Mouse (Mus musculus): ENCODE measurements around the gene Vapb. TPM values are rescaled to one million over a fixed set of nuclear protein-coding genes. Genes with fewer than 3 reads are reported as not detected.

Vapb gene
- polyA plus RNA-seq, 1 experiment from 2014 or later, result 19.2 TPM

DNA sequence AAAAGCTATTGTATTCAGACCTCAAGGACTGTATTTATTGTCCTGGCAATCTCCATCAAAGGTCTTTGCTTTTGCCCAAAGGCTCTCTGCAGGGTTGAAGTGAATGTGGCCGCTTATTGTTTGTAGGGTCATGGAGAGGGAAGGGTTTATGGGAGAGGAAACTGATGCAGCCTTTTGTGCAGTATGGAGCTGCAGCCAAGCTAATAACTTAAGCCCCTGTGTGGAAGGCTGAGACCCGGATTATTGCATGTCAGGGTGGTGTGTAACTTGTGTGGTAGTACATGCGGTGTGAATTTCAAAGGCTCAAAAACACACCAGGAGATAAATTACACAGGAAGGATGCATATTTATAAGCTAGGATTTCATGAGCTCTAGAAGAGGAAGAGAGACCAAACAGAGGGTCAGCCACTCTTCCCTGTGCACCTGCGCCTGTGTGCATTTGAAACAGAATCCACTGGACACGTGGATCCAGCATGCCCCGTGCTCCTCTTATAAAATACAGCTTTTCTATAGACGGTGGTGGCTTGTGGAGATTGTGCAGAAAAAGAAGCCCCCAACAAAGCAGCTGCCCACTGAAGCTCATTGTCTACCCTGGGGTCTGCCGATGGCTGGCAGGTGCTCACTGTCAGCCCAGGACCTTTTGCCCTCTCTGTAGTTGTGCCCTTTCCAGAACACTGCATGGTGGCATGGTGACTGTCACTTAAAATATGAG lies 18.3 kb downstream of the Vapb start:
- H3K9ac ChIP-seq (ENCODE audit: low read length), result no peak overlapping the region
- no peaks in the 10 kb centered on the region for H3K9me3 ChIP-seq (ENCODE audit: control insufficient read depth, low read length)
- ATAC-seq (ENCODE audit: low read depth), result no peak
- H3K4me3 ChIP-seq (ENCODE audit: low read length), result no peak overlapping the region
- H3K4me2 ChIP-seq (ENCODE audit: low read depth, low read length), result no peak overlapping the region
- no peak overlapping the region for H3K27ac ChIP-seq (ENCODE audit: low read length)
- no peaks in the 10 kb centered on the region for H3K27me3 ChIP-seq (ENCODE audit: control insufficient read depth, insufficient read depth, low read depth, low read length)
- H3K36me3 ChIP-seq (ENCODE audit: control insufficient read depth, insufficient read depth, low read length), result no peaks in the 10 kb centered on the region
- WGBS, result 65% methylated on average over 8 of the region's 8 CpGs
- H3K4me1 ChIP-seq (replicated peaks; ENCODE audit: control insufficient read depth, insufficient read depth, low read length), result no peaks in the 10 kb centered on the region

DNA sequence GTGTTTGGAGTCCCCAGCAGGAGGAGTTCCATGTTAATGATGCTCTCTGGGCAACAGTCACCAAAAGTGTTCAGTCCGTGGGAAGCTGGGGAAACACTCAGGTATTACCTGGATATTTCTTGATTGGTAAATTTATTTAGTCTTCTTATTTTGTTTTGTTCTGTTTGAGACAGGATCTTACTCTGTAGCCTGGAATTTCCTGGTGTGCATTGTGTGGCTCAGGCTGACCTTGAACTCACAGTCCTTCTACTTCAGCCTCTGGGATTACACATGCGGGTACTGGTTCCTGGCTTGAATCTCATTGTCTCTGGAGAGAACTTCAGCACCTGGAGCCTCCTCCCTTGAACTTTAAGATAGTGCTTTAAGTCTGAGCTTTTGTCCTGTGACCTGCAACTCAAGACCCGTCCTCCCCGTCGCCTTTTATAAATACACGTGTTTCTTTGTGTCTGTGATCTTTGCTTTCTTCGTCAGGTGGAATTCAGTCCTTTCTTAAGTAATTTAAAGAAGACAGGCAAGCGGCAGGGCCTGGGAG lies 20.4 kb downstream of the Vapb start:
- H3K27me3 ChIP-seq (ENCODE audit: control insufficient read depth, insufficient read depth, low read depth, low read length), result no peaks in the 10 kb centered on the region
- WGBS, result 77% methylated on average over 8 of the region's 8 CpGs
- H3K9me3 ChIP-seq (ENCODE audit: control insufficient read depth, low read length), result no peaks in the 10 kb centered on the region
- no peak overlapping the region for H3K9ac ChIP-seq (ENCODE audit: low read length)
- H3K4me2 ChIP-seq (ENCODE audit: low read depth, low read length), result no peak overlapping the region
- H3K4me1 ChIP-seq (replicated peaks; ENCODE audit: control insufficient read depth, insufficient read depth, low read length), result no peaks in the 10 kb centered on the region
- H3K4me3 ChIP-seq (ENCODE audit: low read length), result no peak overlapping the region
- no peak for ATAC-seq (ENCODE audit: low read depth)
- no peaks in the 10 kb centered on the region for H3K36me3 ChIP-seq (ENCODE audit: control insufficient read depth, insufficient read depth, low read length)
- H3K27ac ChIP-seq (ENCODE audit: low read length), result no peak overlapping the region

DNA sequence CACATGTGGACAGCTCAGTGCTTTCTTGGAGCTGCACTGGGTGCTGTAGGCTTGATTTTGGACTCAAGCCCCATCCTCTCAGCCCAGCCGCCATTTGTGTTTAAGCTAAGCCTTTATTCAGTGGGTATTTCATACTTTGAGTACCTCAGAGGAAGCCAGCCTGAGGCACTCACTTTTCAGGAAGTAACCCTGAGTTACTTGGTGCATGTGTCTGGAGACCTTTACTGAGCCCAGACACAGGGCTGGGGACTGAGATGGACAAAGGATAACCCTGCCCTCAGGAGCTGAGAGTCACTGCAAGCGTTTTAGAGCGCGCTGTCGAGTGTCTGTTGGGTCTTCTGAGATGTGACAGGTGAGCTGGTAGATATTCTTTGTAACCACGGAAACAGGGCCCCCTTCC lies 23.3 kb downstream of the Vapb start:
- Histone ChIP-seq H3K27ac (ENCODE audit: low read length) (no peak overlapping the region), H3K4me3 (ENCODE audit: low read length) (no peak overlapping the region), H3K4me1 (replicated peaks; ENCODE audit: control insufficient read depth, insufficient read depth, low read length) (no peaks in the 10 kb centered on the region), H3K9ac (ENCODE audit: low read length) (no peak overlapping the region), H3K4me2 (ENCODE audit: low read depth, low read length) (no peak overlapping the region), H3K36me3 (ENCODE audit: control insufficient read depth, insufficient read depth, low read length) (no peaks in the 10 kb centered on the region), H3K27me3 (ENCODE audit: control insufficient read depth, insufficient read depth, low read depth, low read length) (no peaks in the 10 kb centered on the region), H3K9me3 (ENCODE audit: control insufficient read depth, low read length) (no peaks in the 10 kb centered on the region)
- WGBS, result 80% methylated on average over 6 of the region's 6 CpGs
- no peak for ATAC-seq (ENCODE audit: low read depth)

DNA sequence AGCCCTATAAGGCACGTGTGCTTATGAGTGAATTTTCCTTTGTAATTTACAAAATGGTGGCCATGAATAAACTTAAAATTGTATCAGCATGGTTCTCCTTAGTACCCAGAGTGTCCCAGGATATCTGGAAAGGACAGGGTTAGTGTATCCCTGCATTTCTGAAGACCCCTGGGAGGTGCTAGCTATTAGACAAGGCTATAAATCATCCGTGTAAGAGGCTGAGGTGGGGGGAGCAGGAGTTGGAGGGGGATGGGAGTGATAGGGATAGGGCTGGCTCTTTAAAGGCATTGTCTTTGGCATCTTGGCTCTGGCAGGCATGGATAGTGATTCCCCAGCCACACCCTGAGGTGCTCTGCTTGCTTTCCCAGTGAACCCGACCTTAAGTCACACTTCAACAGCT lies 27.3 kb downstream of the Vapb start:
- no peak overlapping the region for H3K9ac ChIP-seq (ENCODE audit: low read length)
- no peak overlapping the region for H3K4me3 ChIP-seq (ENCODE audit: low read length)
- no peak for ATAC-seq (ENCODE audit: low read depth)
- WGBS, result 44% methylated on average over 3 of the region's 3 CpGs
- no peak overlapping the region for H3K27ac ChIP-seq (ENCODE audit: low read length)
- H3K4me1 ChIP-seq (replicated peaks; ENCODE audit: control insufficient read depth, insufficient read depth, low read length), result no peaks in the 10 kb centered on the region
- H3K27me3 ChIP-seq (ENCODE audit: control insufficient read depth, insufficient read depth, low read depth, low read length), result no peaks in the 10 kb centered on the region
- no peak overlapping the region for H3K4me2 ChIP-seq (ENCODE audit: low read depth, low read length)
- H3K9me3 ChIP-seq (ENCODE audit: control insufficient read depth, low read length), result no peaks in the 10 kb centered on the region
- no peaks in the 10 kb centered on the region for H3K36me3 ChIP-seq (ENCODE audit: control insufficient read depth, insufficient read depth, low read length)

DNA sequence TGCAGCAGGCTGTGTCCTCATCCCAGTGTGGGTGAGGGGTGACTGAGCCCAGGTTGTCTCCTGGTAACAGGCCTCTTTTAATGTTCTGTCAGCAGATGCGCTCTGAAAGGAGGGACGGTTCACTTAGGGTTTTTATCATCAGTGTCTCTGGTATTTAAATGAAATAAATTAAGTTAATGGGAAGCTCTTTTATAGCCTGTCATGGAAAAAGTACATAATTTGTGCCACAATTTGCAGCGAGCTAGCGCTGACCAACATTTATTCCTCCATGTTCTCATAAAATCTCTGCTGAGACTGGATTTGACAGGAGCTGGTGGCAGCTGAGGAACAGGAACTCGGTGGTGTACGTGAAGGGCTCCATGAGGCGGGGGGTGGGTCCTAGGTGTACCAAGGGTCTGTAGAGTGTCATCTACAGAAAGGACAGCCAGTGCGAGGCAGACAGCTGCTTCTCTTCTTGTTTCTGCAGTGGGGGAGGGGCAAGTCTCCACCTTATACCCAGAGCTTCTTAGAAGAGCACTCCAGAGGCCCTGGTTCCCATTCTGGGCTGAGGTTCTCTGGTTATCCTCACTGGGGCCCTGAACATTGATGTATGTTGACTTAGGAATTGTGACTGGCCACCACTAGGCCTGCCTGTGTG lies 30.8 kb downstream of the Vapb start:
- H3K27me3 ChIP-seq (ENCODE audit: control insufficient read depth, insufficient read depth, low read depth, low read length), result no peaks in the 10 kb centered on the region
- H3K4me1 ChIP-seq (replicated peaks; ENCODE audit: control insufficient read depth, insufficient read depth, low read length), result 0 out of 2 replicates have a peak, but pooled peaks cover 3% of the 10 kb centered on the region
- H3K9me3 ChIP-seq (ENCODE audit: control insufficient read depth, low read length), result no peaks in the 10 kb centered on the region
- no peak overlapping the region for H3K4me3 ChIP-seq (ENCODE audit: low read length)
- H3K4me2 ChIP-seq (ENCODE audit: low read depth, low read length), result no peak overlapping the region
- no peak overlapping the region for H3K27ac ChIP-seq (ENCODE audit: low read length)
- no peak for ATAC-seq (ENCODE audit: low read depth)
- 50% methylated on average over 8 of the region's 8 CpGs for WGBS
- H3K9ac ChIP-seq (ENCODE audit: low read length), result no peak overlapping the region
- no peaks in the 10 kb centered on the region for H3K36me3 ChIP-seq (ENCODE audit: control insufficient read depth, insufficient read depth, low read length)

DNA sequence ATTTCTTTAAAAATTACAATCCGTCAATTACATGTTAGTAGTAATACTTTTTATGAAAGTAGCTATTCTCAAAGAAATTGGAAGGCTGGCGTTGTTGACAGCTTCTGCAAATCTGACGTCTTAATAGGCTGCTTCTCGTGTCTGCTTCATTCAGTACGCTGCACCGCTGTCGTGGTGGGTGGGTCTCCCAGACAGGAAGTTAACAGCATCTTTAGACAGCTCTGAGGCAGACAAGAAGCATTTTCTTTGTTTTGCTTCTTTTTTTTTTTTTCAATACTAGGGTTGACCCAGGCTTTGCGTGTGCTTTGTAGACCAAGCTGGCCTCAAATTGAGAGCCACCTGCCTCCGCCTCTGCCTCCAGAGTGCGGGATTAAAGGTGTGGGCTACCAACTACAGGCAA lies 31.9 kb downstream of the Vapb start:
- WGBS, result 65% methylated on average over 10 of the region's 10 CpGs

DNA sequence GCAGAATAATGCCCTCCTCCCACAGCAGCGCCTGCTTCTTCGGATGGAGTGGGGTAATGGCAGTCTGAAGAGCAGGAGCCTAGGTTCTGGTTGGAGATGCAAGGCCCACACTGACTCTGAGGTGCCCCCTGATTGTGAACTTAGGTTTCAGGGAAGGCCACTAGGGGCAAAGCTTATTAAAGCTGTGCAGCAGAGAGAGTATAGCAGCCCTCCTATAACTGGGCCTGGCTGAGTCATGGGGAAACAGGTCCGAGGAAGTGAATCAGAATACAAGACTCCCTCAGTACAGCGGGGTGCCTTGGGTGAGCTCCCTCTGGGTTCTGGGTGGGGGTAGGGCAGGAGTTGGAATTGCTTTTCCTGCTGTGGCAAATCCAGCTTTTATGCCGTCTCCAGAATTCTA lies 33.3 kb downstream of the Vapb start:
- no peaks in the 10 kb centered on the region for H3K36me3 ChIP-seq (ENCODE audit: control insufficient read depth, insufficient read depth, low read length)
- 0 out of 2 replicates have a peak, but pooled peaks cover 3% of the 10 kb centered on the region for H3K4me1 ChIP-seq (replicated peaks; ENCODE audit: control insufficient read depth, insufficient read depth, low read length)
- H3K9ac ChIP-seq (ENCODE audit: low read length), result no peak overlapping the region
- no peaks in the 10 kb centered on the region for H3K9me3 ChIP-seq (ENCODE audit: control insufficient read depth, low read length)
- H3K27me3 ChIP-seq (ENCODE audit: control insufficient read depth, insufficient read depth, low read depth, low read length), result no peaks in the 10 kb centered on the region
- WGBS, result 70% methylated on average over 5 of the region's 5 CpGs
- H3K4me2 ChIP-seq (ENCODE audit: low read depth, low read length), result no peak overlapping the region
- no peak overlapping the region for H3K27ac ChIP-seq (ENCODE audit: low read length)
- no peak for ATAC-seq (ENCODE audit: low read depth)
- H3K4me3 ChIP-seq (ENCODE audit: low read length), result no peak overlapping the region

More for the DNA sequence above, 31.9 kb downstream of the Vapb start:
- Histone ChIP-seq H3K27ac (ENCODE audit: low read length) (no peak overlapping the region), H3K27me3 (ENCODE audit: control insufficient read depth, insufficient read depth, low read depth, low read length) (no peaks in the 10 kb centered on the region), H3K4me3 (ENCODE audit: low read length) (no peak overlapping the region), H3K36me3 (ENCODE audit: control insufficient read depth, insufficient read depth, low read length) (no peaks in the 10 kb centered on the region), H3K9ac (ENCODE audit: low read length) (no peak overlapping the region), H3K4me2 (ENCODE audit: low read depth, low read length) (no peak overlapping the region), H3K4me1 (replicated peaks; ENCODE audit: control insufficient read depth, insufficient read depth, low read length) (0 out of 2 replicates have a peak, but pooled peaks cover 3% of the 10 kb centered on the region), H3K9me3 (ENCODE audit: control insufficient read depth, low read length) (no peaks in the 10 kb centered on the region)
- ATAC-seq (ENCODE audit: low read depth), result no peak

DNA sequence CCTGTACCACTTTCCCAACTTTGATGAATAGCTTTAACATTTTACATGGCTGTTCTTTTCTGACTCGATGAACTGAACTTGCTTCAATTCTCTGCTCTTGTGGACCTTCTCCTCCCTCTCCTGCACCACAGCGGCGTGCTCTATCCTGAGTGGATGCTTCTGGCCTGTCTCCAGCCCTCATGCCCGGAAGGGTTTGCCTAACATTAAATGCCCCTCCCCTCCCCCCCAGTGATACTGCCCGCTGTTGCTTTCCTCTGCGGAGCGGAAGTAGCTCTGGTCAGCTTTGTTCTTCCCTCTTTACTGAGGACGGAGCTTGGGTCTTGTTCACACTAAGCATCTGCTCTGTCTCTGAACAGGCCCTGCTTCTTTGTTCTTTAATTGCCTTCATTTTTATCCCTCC lies 34.4 kb downstream of the Vapb start:
- Histone ChIP-seq H3K9ac (ENCODE audit: low read length) (no peak overlapping the region), H3K36me3 (ENCODE audit: control insufficient read depth, insufficient read depth, low read length) (no peaks in the 10 kb centered on the region), H3K27me3 (ENCODE audit: control insufficient read depth, insufficient read depth, low read depth, low read length) (no peaks in the 10 kb centered on the region), H3K4me1 (replicated peaks; ENCODE audit: control insufficient read depth, insufficient read depth, low read length) (0 out of 2 replicates have a peak, but pooled peaks cover 3% of the 10 kb centered on the region), H3K4me2 (ENCODE audit: low read depth, low read length) (no peak overlapping the region), H3K4me3 (ENCODE audit: low read length) (no peak overlapping the region), H3K9me3 (ENCODE audit: control insufficient read depth, low read length) (no peaks in the 10 kb centered on the region), H3K27ac (ENCODE audit: low read length) (no peak overlapping the region)
- WGBS, result 48% methylated on average over 8 of the region's 8 CpGs
- ATAC-seq (ENCODE audit: low read depth), result no peak

DNA sequence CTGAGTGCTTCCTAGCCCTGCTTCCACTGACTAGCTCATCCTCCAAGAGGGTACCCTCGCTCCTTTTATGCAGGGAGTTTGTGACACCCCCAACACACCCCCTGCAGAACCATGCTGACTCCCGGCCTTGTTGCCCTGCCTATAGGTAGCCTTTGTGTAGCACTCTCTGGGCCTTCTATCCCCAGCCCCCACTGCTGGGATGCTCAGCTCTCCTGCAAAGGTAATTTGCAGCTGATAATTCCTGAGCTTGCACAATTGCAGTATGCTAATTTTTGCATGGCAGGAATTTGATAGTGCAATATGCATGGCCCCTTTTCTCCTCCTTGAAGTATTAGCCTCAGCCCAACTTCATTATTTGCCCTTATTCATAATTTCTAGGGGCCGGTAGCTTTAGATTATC lies 38.2 kb downstream of the Vapb start:
- no peak for ATAC-seq (ENCODE audit: low read depth)

More for the DNA sequence above, 38.2 kb downstream of the Vapb start:
- H3K9ac ChIP-seq (ENCODE audit: low read length), result no peak overlapping the region
- H3K27ac ChIP-seq (ENCODE audit: low read length), result no peak overlapping the region
- H3K9me3 ChIP-seq (ENCODE audit: control insufficient read depth, low read length), result no peaks in the 10 kb centered on the region
- H3K4me3 ChIP-seq (ENCODE audit: low read length), result no peak overlapping the region
- WGBS, result 70% methylated on average over 3 of the region's 3 CpGs
- H3K27me3 ChIP-seq (ENCODE audit: control insufficient read depth, insufficient read depth, low read depth, low read length), result no peaks in the 10 kb centered on the region
- 0 out of 2 replicates have a peak, but pooled peaks cover 3% of the 10 kb centered on the region for H3K4me1 ChIP-seq (replicated peaks; ENCODE audit: control insufficient read depth, insufficient read depth, low read length)
- H3K4me2 ChIP-seq (ENCODE audit: low read depth, low read length), result no peak overlapping the region
- H3K36me3 ChIP-seq (ENCODE audit: control insufficient read depth, insufficient read depth, low read length), result peaks cover 10% of the 10 kb centered on the region

Data from lung, embryonic 16.5 days (tissue).